Mouse (Mus musculus) embryonic facial prominence, embryonic 13.5 days (tissue): ENCODE data around the gene Prcd. TPM values are rescaled to one million over a fixed set of nuclear protein-coding genes. Genes with fewer than 3 reads are reported as not detected.
"Not testable (repeated sequence)": the region's sequence is repeated elsewhere in the genome, so short reads cannot be mapped to it uniquely, and the experiment has no call there.

Source experiments
- ATAC-seq: fragments of 200-750 bp; cut with Nextera tagmentation; 2 replicates; pipeline ENCODE4 v1.8.0; 2017; ENCODE audit warnings: low read depth; ENCODE audit not compliant: insufficient number of reproducible peaks, insufficient read depth, low FRiP score, low TSS enrichment
- H3K27ac ChIP-seq: fragments of 300-500 bp; sonication (generic); 2 replicates; pipeline ENCODE4 v1.5.1; 2015; ENCODE audit warnings: moderate library complexity, mild to moderate bottlenecking, inconsistent platforms
- H3K27me3 ChIP-seq: fragments of 300-500 bp; sonication (generic); 2 replicates; pipeline ENCODE4 v1.6.1; 2015; ENCODE audit warnings: mild to moderate bottlenecking, inconsistent platforms
- H3K36me3 ChIP-seq: fragments of 300-500 bp; sonication (generic); 2 replicates; pipeline ENCODE4 v1.6.1; 2015; ENCODE audit warnings: mild to moderate bottlenecking, inconsistent platforms
- H3K4me1 ChIP-seq: fragments of 300-500 bp; sonication (generic); 2 replicates; pipeline ENCODE4 v1.6.1; 2015; ENCODE audit warnings: inconsistent platforms
- H3K4me2 ChIP-seq: fragments of 300-500 bp; sonication (generic); 2 replicates; pipeline ENCODE4 v1.6.1; 2015; ENCODE audit warnings: moderate library complexity, mild to moderate bottlenecking, inconsistent platforms
- H3K4me3 ChIP-seq: fragments of 300-500 bp; sonication (generic); 2 replicates; pipeline ENCODE4 v1.5.1; 2015; ENCODE audit warnings: mild to moderate bottlenecking, inconsistent platforms
- H3K9ac ChIP-seq: fragments of 300-500 bp; sonication (generic); 2 replicates; pipeline ENCODE4 v1.6.1; 2015; ENCODE audit warnings: mild to moderate bottlenecking, inconsistent platforms
- H3K9me3 ChIP-seq: fragments of 300-500 bp; sonication (generic); 2 replicates; pipeline ENCODE4 v1.6.1; 2016; ENCODE audit warnings: inconsistent platforms
- WGBS: fragments of 180-500 bp; shearing (Covaris S2); methylation state at CpG from one replicate; pipeline ENCODE4 v1.1.7; 2015; ENCODE audit warnings: mixed read lengths; 5-methylcytosine and 5-hydroxymethylcytosine counted together
- polyA plus RNA-seq: library from polyadenylated mRNA; unstranded; fragments of >200 nt; fragmentation: Nextera tagmentation; extraction: Ambion mirVana; gene quantifications from 2 replicates; pipeline ENCODE4 v1.2.1, GENCODE M21; 2015

Prcd gene
- polyA plus RNA-seq, 1 experiment from 2014 or later = 0.80 TPM

- Histone ChIP-seq H3K4me3 (no peak overlapping the region), H3K27me3 (peaks cover 8% of the 10 kb centered on the region), H3K9me3 (no peaks in the 10 kb centered on the region), H3K4me2 (0 out of 2 replicates have a peak overlapping the region, but pooled peaks have one; percentile 28), H3K9ac (peak overlapping the region; percentile 52; the same call in 1 of the 2 replicates), H3K27ac (no peak overlapping the region), H3K4me1 (peaks cover 54% of the 10 kb centered on the region), H3K36me3 (no peaks in the 10 kb centered on the region)
- ATAC-seq = no peak
- WGBS = 57% methylated on average over 8 of the region's 8 CpGs
These were observed 8.6 kb downstream of the Prcd start for GRCm38 (mm10) chr11:116661948-116662377.

GRCm38 (mm10) chr11:116665289-116665688, 12.0 kb downstream of the Prcd start:
- no peak overlapping the region for H3K4me3 ChIP-seq
- peaks cover 8% of the 10 kb centered on the region for H3K27me3 ChIP-seq
- H3K27ac ChIP-seq = no peak overlapping the region
- H3K4me1 ChIP-seq = peaks cover 47% of the 10 kb centered on the region
- no peak overlapping the region for H3K9ac ChIP-seq
- WGBS = 59% methylated on average over 10 of the region's 10 CpGs
- no peak for ATAC-seq
- H3K9me3 ChIP-seq = no peaks in the 10 kb centered on the region
- H3K4me2 ChIP-seq = no peak overlapping the region
- no peaks in the 10 kb centered on the region for H3K36me3 ChIP-seq

- H3K27ac ChIP-seq = no peak overlapping the region
- no peaks in the 10 kb centered on the region for H3K9me3 ChIP-seq
- WGBS = 76% methylated on average over 9 of the region's 9 CpGs
- H3K27me3 ChIP-seq = peaks cover 8% of the 10 kb centered on the region
- H3K4me1 ChIP-seq = peaks cover 42% of the 10 kb centered on the region
- no peak overlapping the region for H3K9ac ChIP-seq
- H3K36me3 ChIP-seq = no peaks in the 10 kb centered on the region
- H3K4me3 ChIP-seq = no peak overlapping the region
- ATAC-seq = no peak
- H3K4me2 ChIP-seq = no peak overlapping the region
These were observed 13.2 kb downstream of the Prcd start for GRCm38 (mm10) chr11:116666566-116666965.

GRCm38 (mm10) chr11:116667012-116667411, 13.7 kb downstream of the Prcd start:
- H3K27me3 ChIP-seq, H3K9me3 ChIP-seq, ATAC-seq, H3K4me2 ChIP-seq, H3K9ac ChIP-seq, H3K4me3 ChIP-seq, H3K36me3 ChIP-seq, H3K27ac ChIP-seq: not testable (repeated sequence)
- peaks cover 38% of the 10 kb centered on the region for H3K4me1 ChIP-seq
- 85% methylated on average over 5 of the region's 5 CpGs for WGBS

- peaks cover 36% of the 10 kb centered on the region for H3K4me1 ChIP-seq
- WGBS = 79% methylated on average over 8 of the region's 8 CpGs
- no peak for ATAC-seq
- no peak overlapping the region for H3K4me3 ChIP-seq
- no peaks in the 10 kb centered on the region for H3K9me3 ChIP-seq
- H3K36me3 ChIP-seq = peaks cover 3% of the 10 kb centered on the region
- H3K4me2 ChIP-seq = no peak overlapping the region
- H3K9ac ChIP-seq = no peak overlapping the region
- H3K27me3 ChIP-seq = peaks cover 5% of the 10 kb centered on the region
- H3K27ac ChIP-seq = no peak overlapping the region
These were observed 14.6 kb downstream of the Prcd start for GRCm38 (mm10) chr11:116667930-116668329.

- H3K27me3 ChIP-seq = peaks cover under 1% of the 10 kb centered on the region; the same call in 1 of the 2 replicates
- H3K36me3 ChIP-seq = peaks cover 8% of the 10 kb centered on the region
- ATAC-seq = no peak
- no peak overlapping the region for H3K4me2 ChIP-seq
- 0 out of 2 replicates have a peak overlapping the region, but pooled peaks have one; percentile 6 for H3K9ac ChIP-seq
- peaks cover 37% of the 10 kb centered on the region for H3K4me1 ChIP-seq
- H3K4me3 ChIP-seq = no peak overlapping the region
- 81% methylated on average over 10 of the region's 10 CpGs for WGBS
- no peaks in the 10 kb centered on the region for H3K9me3 ChIP-seq
- H3K27ac ChIP-seq = no peak overlapping the region
These were observed 15.1 kb downstream of the Prcd start for GRCm38 (mm10) chr11:116668381-116668825.

GRCm38 (mm10) chr11:116668839-116669238, 15.5 kb downstream of the Prcd start:
- Histone ChIP-seq H3K9me3 (no peaks in the 10 kb centered on the region), H3K4me3 (no peak overlapping the region), H3K27ac (no peak overlapping the region), H3K36me3 (peaks cover 12% of the 10 kb centered on the region), H3K27me3 (no peaks in the 10 kb centered on the region), H3K4me2 (no peak overlapping the region), H3K4me1 (peaks cover 40% of the 10 kb centered on the region), H3K9ac (0 out of 2 replicates have a peak overlapping the region, but pooled peaks have one; percentile 6)
- WGBS = 43% methylated on average over 7 of the region's 7 CpGs
- no peak for ATAC-seq

- peaks cover 17% of the 10 kb centered on the region for H3K36me3 ChIP-seq
- ATAC-seq = no peak
- whole genome bisulfite sequencing = 20% methylated on average over 5 of the region's 5 CpGs
- H3K9me3 ChIP-seq = no peaks in the 10 kb centered on the region
- H3K9ac ChIP-seq = no peak overlapping the region
- no peaks in the 10 kb centered on the region for H3K27me3 ChIP-seq
- H3K4me3 ChIP-seq = no peak overlapping the region
- no peak overlapping the region for H3K27ac ChIP-seq
- no peak overlapping the region for H3K4me2 ChIP-seq
- peaks cover 40% of the 10 kb centered on the region for H3K4me1 ChIP-seq
These were observed 16.0 kb downstream of the Prcd start for GRCm38 (mm10) chr11:116669316-116669715.

- no peak overlapping the region for H3K4me2 ChIP-seq
- H3K9me3 ChIP-seq = no peaks in the 10 kb centered on the region
- no peak overlapping the region for H3K4me3 ChIP-seq
- H3K4me1 ChIP-seq = peaks cover 45% of the 10 kb centered on the region
- H3K27ac ChIP-seq = no peak overlapping the region
- peaks cover 22% of the 10 kb centered on the region for H3K36me3 ChIP-seq
- no peaks in the 10 kb centered on the region for H3K27me3 ChIP-seq
- no peak overlapping the region for H3K9ac ChIP-seq
- WGBS = 47% methylated on average over 13 of the region's 13 CpGs
- ATAC-seq = no peak
These were observed 16.5 kb downstream of the Prcd start for GRCm38 (mm10) chr11:116669787-116670365.

- peak overlapping the region; percentile 73 for H3K4me3 ChIP-seq
- peaks cover 43% of the 10 kb centered on the region for H3K4me1 ChIP-seq
- ATAC-seq = no peak
These were observed 17.1 kb downstream of the Prcd start for GRCm38 (mm10) chr11:116670386-116670785.

GRCm38 (mm10) chr11:116671112-116671844, 17.9 kb downstream of the Prcd start:
- peak overlapping the region; percentile 81 for H3K27ac ChIP-seq
- H3K27me3 ChIP-seq = no peaks in the 10 kb centered on the region
- no peaks in the 10 kb centered on the region for H3K9me3 ChIP-seq
- H3K4me1 ChIP-seq = peaks cover 43% of the 10 kb centered on the region
- H3K4me3 ChIP-seq = peak overlapping the region; percentile 73
- peak overlapping the region; percentile 97 for H3K9ac ChIP-seq
- H3K36me3 ChIP-seq = peaks cover 36% of the 10 kb centered on the region
- peak; percentile 67 for ATAC-seq
- WGBS = 1% methylated on average over 45 of the region's 45 CpGs
- H3K4me2 ChIP-seq = peak overlapping the region; percentile 83

More at GRCm38 (mm10) chr11:116670386-116670785, 17.1 kb downstream of the Prcd start:
- peak overlapping the region; percentile 83 for H3K4me2 ChIP-seq
- no peak overlapping the region for H3K27ac ChIP-seq
- H3K36me3 ChIP-seq = peaks cover 27% of the 10 kb centered on the region
- 63% methylated on average over 7 of the region's 7 CpGs for WGBS
- no peaks in the 10 kb centered on the region for H3K27me3 ChIP-seq
- 0 out of 2 replicates have a peak overlapping the region, but pooled peaks have one; percentile 97 for H3K9ac ChIP-seq
- H3K9me3 ChIP-seq = no peaks in the 10 kb centered on the region
